Mouse (Mus musculus) kidney, postnatal 0 days (tissue): Measurements from ENCODE around the gene Ifi35. TPM values are rescaled to one million over a fixed set of nuclear protein-coding genes. Genes with fewer than 3 reads are reported as not detected.

Experiments used
- ATAC-seq: fragments of 200-750 bp; cut with Nextera tagmentation; replicated peaks from 2 replicates; pipeline ENCODE4 v1.8.0; 2017; ENCODE audit warnings: low read depth, moderate number of reproducible peaks, moderate TSS enrichment, moderate library complexity; ENCODE audit not compliant: low FRiP score
- DNase-seq: peaks from one replicate; pipeline ENCODE4 v3.0.0-alpha.2; 2016; ENCODE audit warnings: low spot score
- H3K27ac ChIP-seq: fragments of 300-500 bp; sonication (generic); 2 replicates; pipeline ENCODE4 v1.5.1; 2014; ENCODE audit warnings: mild to moderate bottlenecking
- H3K27me3 ChIP-seq: fragments of 300-500 bp; sonication (generic); 2 replicates; pipeline ENCODE4 v1.6.1; 2014; ENCODE audit warnings: low read length, mixed read lengths; ENCODE audit not compliant: insufficient read depth
- H3K36me3 ChIP-seq: fragments of 300-500 bp; sonication (generic); 2 replicates; pipeline ENCODE4 v1.6.1; 2014; ENCODE audit warnings: low read length, mixed read lengths; ENCODE audit not compliant: insufficient read depth
- H3K4me1 ChIP-seq: fragments of 300-500 bp; sonication (generic); replicated peaks from 2 replicates; pipeline ENCODE4 v1.6.1; 2014; ENCODE audit warnings: antibody characterized with exemption, low read length, mixed read lengths; ENCODE audit not compliant: insufficient read depth
- H3K4me2 ChIP-seq: fragments of 300-500 bp; sonication (generic); 2 replicates; pipeline ENCODE4 v1.6.1; 2014; ENCODE audit warnings: mild to moderate bottlenecking, low read length, moderate library complexity, mixed read lengths
- H3K4me3 ChIP-seq: fragments of 300-500 bp; sonication (generic); replicated peaks from 2 replicates; pipeline ENCODE4 v1.5.1; 2014; ENCODE audit warnings: low read depth, low read length
- H3K9ac ChIP-seq: fragments of 300-500 bp; sonication (generic); 2 replicates; pipeline ENCODE4 v1.6.1; 2014; ENCODE audit warnings: low read depth, low read length
- H3K9me3 ChIP-seq: fragments of 300-500 bp; sonication (generic); replicated peaks from 2 replicates; pipeline ENCODE4 v1.6.1; 2016; ENCODE audit warnings: low read length, inconsistent platforms, mixed read lengths
- CTCF ChIP-seq: IDR thresholded peaks from 2 replicates; pipeline ENCODE4 v1.5.1; 2016; ENCODE audit warnings: antibody characterized with exemption, low read depth, mild to moderate bottlenecking, moderate library complexity
- WGBS: fragments of 180-500 bp; shearing (Covaris S2); extraction: QIAGEN DNeasy Blood & Tissue Kit; methylation state at CpG from one replicate; pipeline ENCODE4 v1.1.7; 2014; 5-methylcytosine and 5-hydroxymethylcytosine counted together
- polyA plus RNA-seq: library from polyadenylated mRNA; unstranded; fragments of >200 nt; fragmentation: Nextera tagmentation; extraction: Ambion mirVana; gene quantifications from 2 replicates; pipeline ENCODE4 v1.2.1, GENCODE M21; 2015

The Ifi35 gene
- polyA plus RNA-seq, 1 experiment from 2014 or later, result 30.8 TPM

DNA sequence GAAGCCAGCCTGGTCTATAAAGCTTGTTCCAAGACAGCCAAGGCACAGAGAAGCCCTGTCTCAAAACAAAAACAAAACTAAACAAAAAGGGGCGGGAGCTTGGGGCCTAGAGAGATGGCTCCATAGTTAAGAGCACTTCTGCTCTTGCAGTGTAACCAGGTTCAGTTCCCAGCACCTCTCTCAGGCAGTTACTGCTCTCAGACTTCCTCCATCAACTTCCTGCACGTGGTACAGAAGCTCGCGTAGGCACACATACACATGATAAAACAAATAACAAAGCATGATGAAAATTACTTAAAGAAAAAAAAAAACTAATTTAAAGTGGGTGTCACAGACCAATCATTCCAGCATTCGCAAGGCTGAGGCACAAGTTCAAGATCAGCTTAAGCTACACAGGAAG is 28.1 kb upstream of the Ifi35 start:
- no peak for ATAC-seq
- no peak overlapping the region for H3K9ac ChIP-seq
- 94% methylated on average over 5 of the region's 5 CpGs for WGBS

GRCm38 (mm10) chr11:101424105-101424851 is 23.9 kb upstream of the Ifi35 start, which contains the start of gene Gm27029:
TSS of gene Gm27029 (minus strand) at chr11:101424796.
- Histone ChIP-seq H3K36me3 (0 out of 2 replicates have a peak, but pooled peaks cover 5% of the 10 kb centered on the region), H3K4me3 (peak within 1 kb of the TSS; percentile 91), H3K9me3 (no peaks in the 10 kb centered on the region), H3K27ac (peak within 1 kb of the TSS; percentile 87), H3K4me2 (peak within 1 kb of the TSS; percentile 85), H3K9ac (peak within 1 kb of the TSS; percentile 83), H3K27me3 (no peaks in the 10 kb centered on the region), H3K4me1 (peaks cover 18% of the 10 kb centered on the region; the same call in 1 of the 2 replicates)
- WGBS, result 3% methylated on average over 23 of the region's 23 CpGs
- peak; percentile 47; the same call in 1 of the 2 replicates for ATAC-seq
- peak; percentile 32 for DNase-seq
- TF ChIP-seq CTCF, result no peak

More for the DNA sequence above, 28.1 kb upstream of the Ifi35 start:
- no peak overlapping the region for H3K4me2 ChIP-seq
- H3K4me1 ChIP-seq, result peaks cover 8% of the 10 kb centered on the region; the same call in 1 of the 2 replicates
- no peak for TF ChIP-seq CTCF
- H3K4me3 ChIP-seq, result no peak overlapping the region
- no peaks in the 10 kb centered on the region for H3K27me3 ChIP-seq
- no peak overlapping the region for H3K27ac ChIP-seq
- no peaks in the 10 kb centered on the region for H3K9me3 ChIP-seq
- no peaks in the 10 kb centered on the region for H3K36me3 ChIP-seq
- no peak for DNase-seq

GRCm38 (mm10) chr11:101424925-101425813 is 23.0 kb upstream of the Ifi35 start, which contains the start of the genes Rundc1 and Ptges3l:
TSS of gene Rundc1 (plus strand) at chr11:101425085.
TSS of gene Ptges3l (minus strand) at chr11:101425333.
- WGBS, result under 1% methylated on average over 75 of the region's 81 CpGs
- no peaks in the 10 kb centered on the region for H3K27me3 ChIP-seq
- H3K4me1 ChIP-seq, result peaks cover 18% of the 10 kb centered on the region; the same call in 1 of the 2 replicates
- H3K4me2 ChIP-seq, result peak within 1 kb of the TSS; percentile 85
- no peaks in the 10 kb centered on the region for H3K9me3 ChIP-seq
- peak; percentile 91 for ATAC-seq
- H3K27ac ChIP-seq, result peak within 1 kb of the TSS; percentile 87
- peaks cover 5% of the 10 kb centered on the region; the same call in 1 of the 2 replicates for H3K36me3 ChIP-seq
- peak; percentile 59 for TF ChIP-seq CTCF
- H3K9ac ChIP-seq, result peak within 1 kb of the TSS; percentile 83
- DNase-seq, result peak; percentile 99
- peak within 1 kb of the TSS; percentile 91 for H3K4me3 ChIP-seq

DNA sequence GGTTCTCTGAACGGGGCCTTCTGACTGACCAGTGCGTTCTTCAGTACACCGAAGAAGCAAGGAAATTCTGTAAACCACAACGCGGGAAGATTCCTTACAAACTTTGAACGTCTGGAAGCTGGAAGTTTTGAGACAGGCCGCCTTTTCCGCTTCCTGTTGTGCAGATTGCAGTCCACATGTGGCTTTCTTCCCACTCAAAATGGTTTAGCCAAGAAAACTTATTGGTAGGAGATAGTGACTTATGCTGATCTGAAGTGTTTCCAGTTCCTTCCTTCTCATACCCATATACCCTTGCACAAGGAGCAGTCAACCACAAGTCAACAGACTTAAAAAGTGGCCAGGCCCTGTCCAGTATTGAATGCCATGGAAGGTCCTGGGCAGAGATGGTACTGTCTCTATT is 22.0 kb upstream of the Ifi35 start:
- 58% methylated on average over 8 of the region's 8 CpGs for WGBS
- DNase-seq (peak; percentile 4), ATAC-seq (no peak)
- Histone ChIP-seq H3K27ac (no peak overlapping the region), H3K36me3 (peaks cover 11% of the 10 kb centered on the region), H3K4me2 (peak overlapping the region; percentile 85), H3K9me3 (no peaks in the 10 kb centered on the region), H3K9ac (0 out of 2 replicates have a peak overlapping the region, but pooled peaks have one; percentile 83), H3K4me1 (peaks cover 18% of the 10 kb centered on the region; the same call in 1 of the 2 replicates), H3K4me3 (peak overlapping the region; percentile 91), H3K27me3 (no peaks in the 10 kb centered on the region)
- TF ChIP-seq CTCF, result no peak

GRCm38 (mm10) chr11:101431327-101431726 is 16.9 kb upstream of the Ifi35 start:
- H3K27ac ChIP-seq, result no peak overlapping the region
- no peak overlapping the region for H3K4me2 ChIP-seq
- H3K9me3 ChIP-seq, result no peaks in the 10 kb centered on the region
- WGBS, result 92% methylated on average over 9 of the region's 9 CpGs
- H3K4me1 ChIP-seq, result peaks cover 3% of the 10 kb centered on the region; the same call in 1 of the 2 replicates
- no peak overlapping the region for H3K9ac ChIP-seq
- TF ChIP-seq CTCF, result no peak
- no peak for DNase-seq
- no peak overlapping the region for H3K4me3 ChIP-seq
- H3K27me3 ChIP-seq, result no peaks in the 10 kb centered on the region
- ATAC-seq, result no peak
- peaks cover 49% of the 10 kb centered on the region for H3K36me3 ChIP-seq

- no peak overlapping the region for H3K27ac ChIP-seq
- H3K36me3 ChIP-seq, result peaks cover 49% of the 10 kb centered on the region
- H3K9ac ChIP-seq, result no peak overlapping the region
- DNase-seq (no peak), ATAC-seq (no peak)
- no peak for TF ChIP-seq CTCF
- no peak overlapping the region for H3K4me3 ChIP-seq
- 91% methylated on average over 13 of the region's 13 CpGs for WGBS
- H3K4me1 ChIP-seq, result no peaks in the 10 kb centered on the region
- H3K27me3 ChIP-seq, result no peaks in the 10 kb centered on the region
- no peaks in the 10 kb centered on the region for H3K9me3 ChIP-seq
- no peak overlapping the region for H3K4me2 ChIP-seq
Observed at GRCm38 (mm10) chr11:101433396-101433795, 14.8 kb upstream of the Ifi35 start.
